Mouse (Mus musculus): ENCODE data around the gene Nfam1. TPM values are rescaled to one million over a fixed set of nuclear protein-coding genes. Genes with fewer than 3 reads are reported as not detected.
A peak's percentile ranks its signal among the peaks of the same experiment; 100 is the strongest.

Nfam1 gene
- total and polyA plus RNA-seq, 3 experiments: 7.4 to 10.5 TPM; not detected in 1

DNA sequence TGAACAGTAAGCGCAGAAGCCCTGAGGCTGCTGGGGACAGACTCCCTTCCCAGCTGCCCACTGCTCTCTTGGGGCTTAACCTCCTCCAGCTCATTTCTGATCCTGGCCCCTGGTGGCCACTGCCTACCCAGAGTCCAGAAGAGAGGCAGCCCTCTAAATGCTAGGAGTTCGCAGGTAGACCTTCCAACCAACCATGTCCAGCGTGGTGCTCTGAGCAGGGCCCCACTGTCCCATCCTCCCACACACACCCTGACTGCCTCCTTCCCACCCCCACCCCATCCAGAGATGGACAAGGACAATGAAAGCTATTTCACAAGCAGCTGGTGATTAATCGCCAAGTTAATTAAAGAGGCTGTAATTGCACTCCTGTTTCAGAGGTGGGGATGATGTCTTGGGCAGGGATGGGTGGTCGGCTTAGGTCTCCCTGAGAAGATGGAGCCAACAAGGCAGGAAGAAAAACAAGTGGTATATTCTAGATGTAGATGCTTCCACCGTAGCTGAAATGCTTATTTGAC lies 43.9 kb downstream of the Nfam1 start:
- H3K79me2 ChIP-seq (ENCODE audit: control insufficient read depth, insufficient read depth, low read length, poor library complexity): no peaks in the 10 kb centered on the region

DNA sequence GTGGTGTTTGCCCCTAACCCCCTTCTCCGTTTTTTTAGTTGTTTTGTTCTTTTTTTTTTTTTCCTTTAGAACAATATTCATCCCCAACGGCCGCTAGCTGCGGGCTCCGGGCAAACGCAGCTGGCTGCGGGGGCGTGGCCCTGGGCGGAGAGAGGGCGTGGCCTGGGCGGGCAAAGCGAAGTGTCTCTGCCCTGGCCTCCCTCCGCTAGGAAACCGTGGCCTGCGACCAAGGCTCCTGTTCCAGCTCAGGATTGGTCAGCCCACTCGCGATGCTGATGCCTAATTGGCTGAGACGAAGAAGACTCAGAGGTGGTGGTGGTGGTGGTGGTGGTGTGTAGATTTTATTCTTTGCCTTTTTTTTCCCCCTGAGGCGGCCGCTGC lies 45.4 kb downstream of the Nfam1 start, which contains the start of gene Tcf20:
Tcf20 (minus strand) TSS at position 141 of the 381 bp plus-strand sequence.
- Histone ChIP-seq H3K9ac (ENCODE audit: control insufficient read depth, low read depth, low read length, poor library complexity, severe bottlenecking) (peak within 1 kb of the TSS; percentile 42; the same call in 1 of the 2 replicates), H3K79me2 (ENCODE audit: control insufficient read depth, insufficient read depth, low read length, poor library complexity) (no peaks in the 10 kb centered on the region), H3K9me3 (replicated peaks; ENCODE audit: insufficient read depth, low read length) (no peaks in the 10 kb centered on the region), H3K36me3 (ENCODE audit: control insufficient read depth in 1 of 2, insufficient read depth in 2 of 2, low read length in 2 of 2) (no peaks in the 10 kb centered on the region), H3K4me3 (ENCODE audit: control insufficient read depth in 1 of 2, insufficient read depth in 1 of 2, low read depth in 2 of 2, low read length in 2 of 2) (peak within 1 kb of the TSS; percentile 47 to 68), H3K4me1 (ENCODE audit: control insufficient read depth in 1 of 2, insufficient read depth in 2 of 2, low read length in 2 of 2) (peaks cover 0 to 10% of the 10 kb centered on the region in 2 experiments; a peak in 2 of 4 replicates), H3K27ac (ENCODE audit: control insufficient read depth, low read depth, low read length) (no peak within 1 kb of the TSS), H3K27me3 (ENCODE audit: control insufficient read depth in 1 of 2, insufficient read depth in 2 of 2, low read length in 2 of 2) (peaks cover 0 to 2% of the 10 kb centered on the region in 2 experiments; a peak in 2 of 4 replicates)
- TF ChIP-seq MEF2A (IDR thresholded peaks at IDR 0.05; ENCODE audit: extremely low read depth, insufficient replicate concordance, low read depth, low read length, poor library complexity, severe bottlenecking) (no peak), NRF1 (IDR thresholded peaks at IDR 0.05; ENCODE audit: insufficient read depth, low read depth, low read length, poor library complexity, severe bottlenecking) (0 out of 2 replicates have a peak, but pooled peaks have one; percentile 19), ZNF384 (IDR thresholded peaks at IDR 0.05; ENCODE audit: low read depth, low read length) (peak; percentile 51; the same call in 1 of the 2 replicates), HCFC1 (IDR thresholded peaks at IDR 0.05; ENCODE audit: low read depth, low read length) (0 out of 2 replicates have a peak, but pooled peaks have one; percentile 19), ZKSCAN1 (IDR thresholded peaks at IDR 0.05; ENCODE audit: low read depth, low read length) (no peak), USF2 (IDR thresholded peaks at IDR 0.05; ENCODE audit: borderline replicate concordance in 1 of 2, insufficient read depth in 1 of 2, low read depth in 1 of 2, low read length in 2 of 2) (no peak), RCOR1 (IDR thresholded peaks at IDR 0.05; ENCODE audit: low read depth, low read length) (no peak), TCF12 (IDR thresholded peaks at IDR 0.05; ENCODE audit: low read depth, low read length) (no peak), ZC3H11A (IDR thresholded peaks at IDR 0.05; ENCODE audit: low read depth, low read length) (no peak), ETS1 (IDR thresholded peaks at IDR 0.05; ENCODE audit: low read depth, low read length) (0 out of 2 replicates have a peak, but pooled peaks have one; percentile 20), SIN3A (IDR thresholded peaks at IDR 0.05; ENCODE audit: low read length) (peak; percentile 32; the same call in 1 of the 2 replicates), TBP (IDR thresholded peaks at IDR 0.05; ENCODE audit: low read depth, low read length) (no peak), SMC3 (IDR thresholded peaks at IDR 0.05; ENCODE audit: low read depth, low read length) (no peak; the same call in 1 of the 2 replicates), USF1 (IDR thresholded peaks at IDR 0.05; ENCODE audit: low read depth, low read length) (no peak)
- DNase-seq (ENCODE audit: low read depth, low spot score): peak; percentile 95

More for the DNA sequence above, 43.9 kb downstream of the Nfam1 start:
- H3K36me3 ChIP-seq (ENCODE audit: control insufficient read depth in 1 of 2, insufficient read depth in 2 of 2, low read length in 2 of 2): no peaks in the 10 kb centered on the region
- TF ChIP-seq NELFE (IDR thresholded peaks at IDR 0.05; ENCODE audit: low read depth, low read length): no peak
- TF ChIP-seq USF2 (IDR thresholded peaks at IDR 0.05; ENCODE audit: borderline replicate concordance in 1 of 2, insufficient read depth in 1 of 2, low read depth in 1 of 2, low read length in 2 of 2): no peak
- TF ChIP-seq CHD2 (IDR thresholded peaks at IDR 0.05; ENCODE audit: low read length): no peak
- no peak for TF ChIP-seq GABPA (IDR thresholded peaks at IDR 0.05; ENCODE audit: low read depth, low read length)
- TF ChIP-seq ZNF384 (IDR thresholded peaks at IDR 0.05; ENCODE audit: low read depth, low read length): no peak
- no peak for TF ChIP-seq MEF2A (IDR thresholded peaks at IDR 0.05; ENCODE audit: extremely low read depth, insufficient replicate concordance, low read depth, low read length, poor library complexity, severe bottlenecking)
- TF ChIP-seq POLR2AphosphoS2 (IDR thresholded peaks at IDR 0.05; ENCODE audit: low read length): no peak
- TF ChIP-seq TCF12 (IDR thresholded peaks at IDR 0.05; ENCODE audit: low read depth, low read length): no peak
- TF ChIP-seq TBP (IDR thresholded peaks at IDR 0.05; ENCODE audit: low read depth, low read length): no peak
- no peak for TF ChIP-seq USF1 (IDR thresholded peaks at IDR 0.05; ENCODE audit: low read depth, low read length)
- no peak for TF ChIP-seq EP300 (IDR thresholded peaks at IDR 0.05; ENCODE audit: low read depth in 1 of 2, low read length in 2 of 2)
- no peak for TF ChIP-seq CHD1 (IDR thresholded peaks at IDR 0.05; ENCODE audit: low read depth, low read length)
- TF ChIP-seq MXI1 (IDR thresholded peaks at IDR 0.05; ENCODE audit: low read depth, low read length): no peak
- TF ChIP-seq GATA1 (IDR thresholded peaks at IDR 0.05; ENCODE audit: low read depth, low read length): no peak
- peaks cover 0 to 2% of the 10 kb centered on the region in 2 experiments; a peak in 2 of 4 replicates for H3K27me3 ChIP-seq (ENCODE audit: control insufficient read depth in 1 of 2, insufficient read depth in 2 of 2, low read length in 2 of 2)
- no peaks in the 10 kb centered on the region for H3K9me3 ChIP-seq (replicated peaks; ENCODE audit: insufficient read depth, low read length)
- H3K27ac ChIP-seq (ENCODE audit: control insufficient read depth, low read depth, low read length): no peak overlapping the region
- no peak overlapping the region for H3K4me3 ChIP-seq (ENCODE audit: control insufficient read depth in 1 of 2, insufficient read depth in 1 of 2, low read depth in 2 of 2, low read length in 2 of 2)
- H3K4me1 ChIP-seq (ENCODE audit: control insufficient read depth in 1 of 2, insufficient read depth in 2 of 2, low read length in 2 of 2): peaks cover 0 to 10% of the 10 kb centered on the region in 2 experiments; a peak in 2 of 4 replicates
- H3K9ac ChIP-seq (ENCODE audit: control insufficient read depth, low read depth, low read length, poor library complexity, severe bottlenecking): no peak overlapping the region
- no peak for DNase-seq (ENCODE audit: low read depth, low spot score)
